Mouse (Mus musculus): ENCODE results near the gene Smarca1. TPM values are rescaled to one million over a fixed set of nuclear protein-coding genes. Genes with fewer than 3 reads are reported as not detected.
A peak's percentile ranks its signal among the peaks of the same experiment; 100 is the strongest.

The Smarca1 gene
- polyA plus RNA-seq, 1 experiment from 2014 or later = 39.5 TPM

- Histone ChIP-seq H3K4me3 (ENCODE audit: low read depth, low read length) (peak overlapping the region; percentile 63), H3K9me3 (replicated peaks; ENCODE audit: control insufficient read depth, low read length, poor library complexity, severe bottlenecking) (no peaks in the 10 kb centered on the region), H3K27ac (ENCODE audit: low read length) (peak overlapping the region; percentile 85; the same call in 1 of the 2 replicates), H3K9ac (ENCODE audit: low read depth, low read length) (peak overlapping the region; percentile 84), H3K36me3 (ENCODE audit: control insufficient read depth, insufficient read depth, low read length) (no peaks in the 10 kb centered on the region), H3K4me1 (ENCODE audit: control insufficient read depth, insufficient read depth, low read length) (0 out of 2 replicates have a peak, but pooled peaks cover 8% of the 10 kb centered on the region), H3K4me2 (ENCODE audit: low read length) (peak overlapping the region; percentile 63), H3K27me3 (ENCODE audit: control insufficient read depth, insufficient read depth, low read depth, low read length) (no peaks in the 10 kb centered on the region)
- 0 out of 2 replicates have a peak, but pooled peaks have one; percentile 39 for ATAC-seq
- WGBS = 24% methylated on average over 8 of the region's 8 CpGs
Observed at GRCm38 (mm10) chrX:47912904-47913542, 20.2 kb upstream of the Smarca1 start.

GRCm38 (mm10) chrX:47912306-47912792 is 19.6 kb upstream of the Smarca1 start, which contains the start of gene Ocrl:
Gene Ocrl (plus strand): TSS chrX:47912387.
- ATAC-seq = peak; percentile 95

GRCm38 (mm10) chrX:47891907-47892430 is 805 bp downstream of the Smarca1 start:
- Histone ChIP-seq H3K27ac (ENCODE audit: low read length) (peak overlapping the region; percentile 93), H3K4me2 (ENCODE audit: low read length) (peak overlapping the region; percentile 66), H3K9me3 (replicated peaks; ENCODE audit: control insufficient read depth, low read length, poor library complexity, severe bottlenecking) (no peaks in the 10 kb centered on the region), H3K27me3 (ENCODE audit: control insufficient read depth, insufficient read depth, low read depth, low read length) (no peaks in the 10 kb centered on the region), H3K4me1 (ENCODE audit: control insufficient read depth, insufficient read depth, low read length) (no peaks in the 10 kb centered on the region), H3K4me3 (ENCODE audit: low read depth, low read length) (peak overlapping the region; percentile 64), H3K36me3 (ENCODE audit: control insufficient read depth, insufficient read depth, low read length) (no peaks in the 10 kb centered on the region), H3K9ac (ENCODE audit: low read depth, low read length) (peak overlapping the region; percentile 84)
- ATAC-seq = peak; percentile 90
- WGBS = 18% methylated on average over 24 of the region's 36 CpGs

More at GRCm38 (mm10) chrX:47912306-47912792, 19.6 kb upstream of the Smarca1 start, which contains the start of gene Ocrl:
- H3K4me1 ChIP-seq (ENCODE audit: control insufficient read depth, insufficient read depth, low read length) = 0 out of 2 replicates have a peak, but pooled peaks cover 8% of the 10 kb centered on the region
- H3K9ac ChIP-seq (ENCODE audit: low read depth, low read length) = peak within 1 kb of the TSS; percentile 84
- peak within 1 kb of the TSS; percentile 63 for H3K4me2 ChIP-seq (ENCODE audit: low read length)
- H3K4me3 ChIP-seq (ENCODE audit: low read depth, low read length) = peak within 1 kb of the TSS; percentile 63
- no peaks in the 10 kb centered on the region for H3K36me3 ChIP-seq (ENCODE audit: control insufficient read depth, insufficient read depth, low read length)
- H3K27me3 ChIP-seq (ENCODE audit: control insufficient read depth, insufficient read depth, low read depth, low read length) = no peaks in the 10 kb centered on the region
- 21% methylated on average over 24 of the region's 35 CpGs for WGBS
- peak within 1 kb of the TSS; percentile 85 for H3K27ac ChIP-seq (ENCODE audit: low read length)
- no peaks in the 10 kb centered on the region for H3K9me3 ChIP-seq (replicated peaks; ENCODE audit: control insufficient read depth, low read length, poor library complexity, severe bottlenecking)

GRCm38 (mm10) chrX:47891243-47891906 is 1.4 kb downstream of the Smarca1 start:
- peak overlapping the region; percentile 64 for H3K4me3 ChIP-seq (ENCODE audit: low read depth, low read length)
- H3K36me3 ChIP-seq (ENCODE audit: control insufficient read depth, insufficient read depth, low read length) = no peaks in the 10 kb centered on the region
- no peaks in the 10 kb centered on the region for H3K27me3 ChIP-seq (ENCODE audit: control insufficient read depth, insufficient read depth, low read depth, low read length)
- peak overlapping the region; percentile 84 for H3K9ac ChIP-seq (ENCODE audit: low read depth, low read length)
- peak; percentile 55 for ATAC-seq
- H3K4me1 ChIP-seq (ENCODE audit: control insufficient read depth, insufficient read depth, low read length) = no peaks in the 10 kb centered on the region
- WGBS = 11% methylated on average over 10 of the region's 12 CpGs
- peak overlapping the region; percentile 93 for H3K27ac ChIP-seq (ENCODE audit: low read length)
- no peaks in the 10 kb centered on the region for H3K9me3 ChIP-seq (replicated peaks; ENCODE audit: control insufficient read depth, low read length, poor library complexity, severe bottlenecking)
- peak overlapping the region; percentile 66 for H3K4me2 ChIP-seq (ENCODE audit: low read length)

GRCm38 (mm10) chrX:47887401-47887800 is 5.4 kb downstream of the Smarca1 start:
- 83% methylated on average over 2 of the region's 2 CpGs for WGBS
- Histone ChIP-seq H3K9me3 (replicated peaks; ENCODE audit: control insufficient read depth, low read length, poor library complexity, severe bottlenecking) (no peaks in the 10 kb centered on the region), H3K36me3 (ENCODE audit: control insufficient read depth, insufficient read depth, low read length) (no peaks in the 10 kb centered on the region), H3K27ac (ENCODE audit: low read length) (no peak overlapping the region), H3K4me2 (ENCODE audit: low read length) (no peak overlapping the region), H3K9ac (ENCODE audit: low read depth, low read length) (no peak overlapping the region), H3K4me1 (ENCODE audit: control insufficient read depth, insufficient read depth, low read length) (no peaks in the 10 kb centered on the region), H3K27me3 (ENCODE audit: control insufficient read depth, insufficient read depth, low read depth, low read length) (no peaks in the 10 kb centered on the region), H3K4me3 (ENCODE audit: low read depth, low read length) (no peak overlapping the region)
- ATAC-seq = no peak

- no peak overlapping the region for H3K27ac ChIP-seq (ENCODE audit: low read length)
- no peak overlapping the region for H3K4me3 ChIP-seq (ENCODE audit: low read depth, low read length)
- H3K36me3 ChIP-seq (ENCODE audit: control insufficient read depth, insufficient read depth, low read length) = no peaks in the 10 kb centered on the region
- H3K27me3 ChIP-seq (ENCODE audit: control insufficient read depth, insufficient read depth, low read depth, low read length) = no peaks in the 10 kb centered on the region
- no peak overlapping the region for H3K9ac ChIP-seq (ENCODE audit: low read depth, low read length)
- WGBS = 86% methylated on average over 6 of the region's 6 CpGs
- H3K4me2 ChIP-seq (ENCODE audit: low read length) = no peak overlapping the region
- H3K9me3 ChIP-seq (replicated peaks; ENCODE audit: control insufficient read depth, low read length, poor library complexity, severe bottlenecking) = no peaks in the 10 kb centered on the region
- no peak for ATAC-seq
- H3K4me1 ChIP-seq (ENCODE audit: control insufficient read depth, insufficient read depth, low read length) = no peaks in the 10 kb centered on the region
Observed at GRCm38 (mm10) chrX:47882813-47883212, 10.0 kb downstream of the Smarca1 start.

GRCm38 (mm10) chrX:47880052-47880451 is 12.7 kb downstream of the Smarca1 start:
- no peak overlapping the region for H3K27ac ChIP-seq (ENCODE audit: low read length)
- no peak overlapping the region for H3K9ac ChIP-seq (ENCODE audit: low read depth, low read length)
- no peak overlapping the region for H3K4me2 ChIP-seq (ENCODE audit: low read length)
- H3K4me3 ChIP-seq (ENCODE audit: low read depth, low read length) = no peak overlapping the region
- H3K4me1 ChIP-seq (ENCODE audit: control insufficient read depth, insufficient read depth, low read length) = no peaks in the 10 kb centered on the region
- H3K36me3 ChIP-seq (ENCODE audit: control insufficient read depth, insufficient read depth, low read length) = no peaks in the 10 kb centered on the region
- no peak for ATAC-seq
- H3K9me3 ChIP-seq (replicated peaks; ENCODE audit: control insufficient read depth, low read length, poor library complexity, severe bottlenecking) = no peaks in the 10 kb centered on the region
- H3K27me3 ChIP-seq (ENCODE audit: control insufficient read depth, insufficient read depth, low read depth, low read length) = no peaks in the 10 kb centered on the region
- 44% methylated on average over 2 of the region's 2 CpGs for WGBS

- Histone ChIP-seq H3K9me3 (replicated peaks; ENCODE audit: control insufficient read depth, low read length, poor library complexity, severe bottlenecking) (no peaks in the 10 kb centered on the region), H3K27me3 (ENCODE audit: control insufficient read depth, insufficient read depth, low read depth, low read length) (no peaks in the 10 kb centered on the region), H3K4me2 (ENCODE audit: low read length) (no peak overlapping the region), H3K4me1 (ENCODE audit: control insufficient read depth, insufficient read depth, low read length) (no peaks in the 10 kb centered on the region), H3K27ac (ENCODE audit: low read length) (no peak overlapping the region), H3K36me3 (ENCODE audit: control insufficient read depth, insufficient read depth, low read length) (peaks cover 10% of the 10 kb centered on the region), H3K9ac (ENCODE audit: low read depth, low read length) (no peak overlapping the region), H3K4me3 (ENCODE audit: low read depth, low read length) (no peak overlapping the region)
- ATAC-seq = no peak
- 97% methylated on average over 1 of the region's 1 CpGs for WGBS
Observed at GRCm38 (mm10) chrX:47858544-47858943, 34.2 kb downstream of the Smarca1 start.

GRCm38 (mm10) chrX:47835835-47836195 is 57.0 kb downstream of the Smarca1 start:
- H3K27ac ChIP-seq (ENCODE audit: low read length) = no peak overlapping the region
- H3K4me2 ChIP-seq (ENCODE audit: low read length) = no peak overlapping the region
- no peaks in the 10 kb centered on the region for H3K4me1 ChIP-seq (ENCODE audit: control insufficient read depth, insufficient read depth, low read length)
- no peaks in the 10 kb centered on the region; the same call in 1 of the 2 replicates for H3K36me3 ChIP-seq (ENCODE audit: control insufficient read depth, insufficient read depth, low read length)
- no peak overlapping the region for H3K4me3 ChIP-seq (ENCODE audit: low read depth, low read length)
- no peaks in the 10 kb centered on the region for H3K9me3 ChIP-seq (replicated peaks; ENCODE audit: control insufficient read depth, low read length, poor library complexity, severe bottlenecking)
- H3K9ac ChIP-seq (ENCODE audit: low read depth, low read length) = no peak overlapping the region
- no peaks in the 10 kb centered on the region for H3K27me3 ChIP-seq (ENCODE audit: control insufficient read depth, insufficient read depth, low read depth, low read length)
- 58% methylated on average over 1 of the region's 1 CpGs for WGBS
- ATAC-seq = no peak
